8 mouse cellular contexts compared by ENCODE assay signal in genomic region chr17:56078880-56079795, GRCm38 (mm10). TPM values are rescaled to one million over a fixed set of nuclear protein-coding genes. Genes with fewer than 3 reads are reported as not detected.
DNase-seq lines count a peak whose midpoint lies in the region; ATAC-seq lines count a peak whose summit lies in the region.

Gene Hdgfl2 (plus strand): TSS chr17:56079634.

- DNase-seq in T-cell, adult 2 months (ENCODE audit: low spot score): peak; percentile 100
- peak; percentile 99 for DNase-seq in cerebellum, postnatal 36 days
- peak; percentile 99 for DNase-seq in frontal cortex, postnatal 36 days (ENCODE audit: low spot score in 2 of 2)
- DNase-seq in left cerebral cortex, adult 11 months (ENCODE audit: low spot score): peak; percentile 100
- DNase-seq in lung, postnatal 4 days: peak; percentile 100
- DNase-seq in retina, postnatal 7 days (ENCODE audit: low read depth, low spot score): peak; percentile 99
- DNase-seq in urinary bladder, adult 2 months (ENCODE audit: low spot score): peak; percentile 96

- H3K27me3 ChIP-seq in hindbrain, embryonic 15.5 days: no peaks in the 10 kb centered on the region

- under 1% methylated on average over 60 of the region's 61 CpGs for WGBS in hindbrain, embryonic 15.5 days

- H3K9ac ChIP-seq in hindbrain, embryonic 15.5 days: peak within 1 kb of the TSS; percentile 65

- H3K4me1 ChIP-seq in hindbrain, embryonic 15.5 days (replicated peaks): peaks cover 47% of the 10 kb centered on the region

- H3K36me3 ChIP-seq in hindbrain, embryonic 15.5 days: peaks cover 2% of the 10 kb centered on the region; the same call in 1 of the 2 replicates

- peak within 1 kb of the TSS; percentile 65 for H3K4me3 ChIP-seq in hindbrain, embryonic 15.5 days

- H3K27ac ChIP-seq in hindbrain, embryonic 15.5 days (replicated peaks): peak within 1 kb of the TSS; percentile 79

- no peaks in the 10 kb centered on the region for H3K9me3 ChIP-seq in hindbrain, embryonic 15.5 days

- peak; percentile 94 for ATAC-seq in hindbrain, embryonic 15.5 days (ENCODE audit: low FRiP score, low read depth)

- peak within 1 kb of the TSS; percentile 78 for H3K4me2 ChIP-seq in hindbrain, embryonic 15.5 days

RNA-seq across cellular contexts. Expression of gene Hdgfl2, which starts in this region (rescaled TPM):
- 141 and 145 TPM in 2 replicates for polyA plus RNA-seq in hindbrain, embryonic 15.5 days (2015; fragmentation: Nextera tagmentation; extraction: Ambion mirVana)
- 68.8 and 70.6 TPM in 2 replicates for polyA plus RNA-seq in urinary bladder, adult 2 months (2012; rRNA removed)

Comparison
In these comparisons a context has a peak if more than half of its experiments do, and no peak if none do; other contexts are left out.
1. Peak in every context shown above with its lines: DNase-seq, ATAC-seq, H3K4me3 ChIP-seq and H3K27ac ChIP-seq.